Mouse (Mus musculus) midbrain, embryonic 12.5 days (tissue): ENCODE measurements around the gene Gna12. TPM values are rescaled to one million over a fixed set of nuclear protein-coding genes. Genes with fewer than 3 reads are reported as not detected.
A peak's percentile ranks its signal among the peaks of the same experiment; 100 is the strongest.

Experiments used
- ATAC-seq: fragments of 200-750 bp; cut with Nextera tagmentation; 2 replicates; pipeline ENCODE4 v1.8.0; 2017; ENCODE audit warnings: low read depth, moderate TSS enrichment, moderate library complexity; ENCODE audit not compliant: low FRiP score
- H3K27ac ChIP-seq: fragments of 300-500 bp; sonication (generic); replicated peaks from 2 replicates; pipeline ENCODE4 v1.5.1; 2016; ENCODE audit warnings: mild to moderate bottlenecking
- H3K27me3 ChIP-seq: fragments of 300-500 bp; sonication (generic); 2 replicates; pipeline ENCODE4 v1.6.1; 2016; ENCODE audit warnings: mild to moderate bottlenecking
- H3K36me3 ChIP-seq: fragments of 300-500 bp; sonication (generic); 2 replicates; pipeline ENCODE4 v1.6.1; 2016
- H3K4me1 ChIP-seq: fragments of 300-500 bp; sonication (generic); 2 replicates; pipeline ENCODE4 v1.6.1; 2016
- H3K4me2 ChIP-seq: fragments of 300-500 bp; sonication (generic); replicated peaks from 2 replicates; pipeline ENCODE4 v1.6.1; 2016; ENCODE audit warnings: mild to moderate bottlenecking, moderate library complexity
- H3K4me3 ChIP-seq: fragments of 300-500 bp; sonication (generic); 2 replicates; pipeline ENCODE4 v1.5.1; 2016; ENCODE audit warnings: mild to moderate bottlenecking
- H3K9ac ChIP-seq: fragments of 300-500 bp; sonication (generic); replicated peaks from 2 replicates; pipeline ENCODE4 v1.6.1; 2016; ENCODE audit warnings: mild to moderate bottlenecking, moderate library complexity
- H3K9me3 ChIP-seq: fragments of 300-500 bp; sonication (generic); 2 replicates; pipeline ENCODE4 v1.6.1; 2016; ENCODE audit warnings: mild to moderate bottlenecking
- WGBS: fragments of 180-500 bp; shearing (Covaris S2); methylation state at CpG from one replicate; pipeline ENCODE4 v1.1.7; 2016; 5-methylcytosine and 5-hydroxymethylcytosine counted together
- polyA plus RNA-seq: library from polyadenylated mRNA; unstranded; fragments of >200 nt; fragmentation: Nextera tagmentation; extraction: Ambion mirVana; gene quantifications from 2 replicates; pipeline ENCODE4 v1.2.1, GENCODE M21; 2016

The Gna12 gene
- polyA plus RNA-seq, 1 experiment from 2014 or later = 24.4 TPM

GRCm38 (mm10) chr5:140854700-140855099 is 24.5 kb upstream of the Gna12 start:
- H3K27me3 ChIP-seq = no peaks in the 10 kb centered on the region
- ATAC-seq = no peak

GRCm38 (mm10) chr5:140853723-140854122 is 23.5 kb upstream of the Gna12 start:
- Histone ChIP-seq H3K27me3 (no peaks in the 10 kb centered on the region), H3K4me1 (no peaks in the 10 kb centered on the region), H3K27ac (no peak overlapping the region), H3K9me3 (peaks cover 10% of the 10 kb centered on the region; the same call in 1 of the 2 replicates), H3K9ac (no peak overlapping the region), H3K36me3 (no peaks in the 10 kb centered on the region), H3K4me3 (no peak overlapping the region), H3K4me2 (no peak overlapping the region)
- 85% methylated on average over 5 of the region's 5 CpGs for WGBS
- no peak for ATAC-seq

More at GRCm38 (mm10) chr5:140854700-140855099, 24.5 kb upstream of the Gna12 start:
- no peaks in the 10 kb centered on the region for H3K4me1 ChIP-seq
- H3K9me3 ChIP-seq = peaks cover 10% of the 10 kb centered on the region; the same call in 1 of the 2 replicates
- no peak overlapping the region for H3K9ac ChIP-seq
- WGBS = 59% methylated on average over 4 of the region's 4 CpGs
- no peaks in the 10 kb centered on the region for H3K36me3 ChIP-seq
- H3K4me3 ChIP-seq = no peak overlapping the region
- no peak overlapping the region for H3K4me2 ChIP-seq
- no peak overlapping the region for H3K27ac ChIP-seq

- WGBS = 85% methylated on average over 12 of the region's 12 CpGs
- H3K4me3 ChIP-seq = no peak overlapping the region
Observed at GRCm38 (mm10) chr5:140852435-140852996, 22.3 kb upstream of the Gna12 start.

GRCm38 (mm10) chr5:140847300-140847729 is 17.1 kb upstream of the Gna12 start:
- no peak overlapping the region for H3K4me2 ChIP-seq
- H3K9me3 ChIP-seq = peaks cover 10% of the 10 kb centered on the region; the same call in 1 of the 2 replicates
- H3K9ac ChIP-seq = no peak overlapping the region
- no peaks in the 10 kb centered on the region for H3K36me3 ChIP-seq
- whole genome bisulfite sequencing = 17% methylated on average over 5 of the region's 5 CpGs
- no peak overlapping the region; the same call in 1 of the 2 replicates for H3K27ac ChIP-seq
- H3K4me3 ChIP-seq = no peak overlapping the region
- ATAC-seq = peak; percentile 60
- H3K4me1 ChIP-seq = no peaks in the 10 kb centered on the region
- no peaks in the 10 kb centered on the region; the same call in 1 of the 2 replicates for H3K27me3 ChIP-seq

More at GRCm38 (mm10) chr5:140852435-140852996, 22.3 kb upstream of the Gna12 start:
- peaks cover 10% of the 10 kb centered on the region; the same call in 1 of the 2 replicates for H3K9me3 ChIP-seq
- H3K4me2 ChIP-seq = no peak overlapping the region
- no peak overlapping the region for H3K27ac ChIP-seq
- no peak overlapping the region for H3K9ac ChIP-seq
- H3K27me3 ChIP-seq = no peaks in the 10 kb centered on the region
- H3K36me3 ChIP-seq = no peaks in the 10 kb centered on the region
- no peaks in the 10 kb centered on the region for H3K4me1 ChIP-seq
- ATAC-seq = no peak

- Histone ChIP-seq H3K9ac (no peak overlapping the region), H3K4me3 (no peak overlapping the region), H3K27me3 (no peaks in the 10 kb centered on the region; the same call in 1 of the 2 replicates), H3K9me3 (no peaks in the 10 kb centered on the region), H3K36me3 (no peaks in the 10 kb centered on the region), H3K4me2 (no peak overlapping the region), H3K27ac (no peak overlapping the region), H3K4me1 (no peaks in the 10 kb centered on the region)
- 70% methylated on average over 4 of the region's 4 CpGs for WGBS
- no peak for ATAC-seq
Observed at GRCm38 (mm10) chr5:140841942-140842341, 11.7 kb upstream of the Gna12 start.

- Histone ChIP-seq H3K27me3 (no peaks in the 10 kb centered on the region), H3K36me3 (no peaks in the 10 kb centered on the region), H3K4me3 (peak overlapping the region; percentile 27; the same call in 1 of the 2 replicates), H3K9me3 (no peaks in the 10 kb centered on the region), H3K9ac (no peak overlapping the region), H3K4me1 (peaks cover 31% of the 10 kb centered on the region), H3K27ac (no peak overlapping the region), H3K4me2 (peak overlapping the region; percentile 53)
- ATAC-seq = no peak
- 82% methylated on average over 8 of the region's 8 CpGs for WGBS
Observed at GRCm38 (mm10) chr5:140831064-140831431, 817 bp upstream of the Gna12 start.

GRCm38 (mm10) chr5:140829911-140830294 is 328 bp downstream of the Gna12 start:
- H3K27me3 ChIP-seq = no peaks in the 10 kb centered on the region
- H3K4me3 ChIP-seq = peak overlapping the region; percentile 82
- WGBS = under 1% methylated on average over 58 of the region's 58 CpGs
- H3K27ac ChIP-seq = peak overlapping the region; percentile 43; the same call in 1 of the 2 replicates
- H3K9ac ChIP-seq = peak overlapping the region; percentile 83
- peak overlapping the region; percentile 96 for H3K4me2 ChIP-seq
- H3K36me3 ChIP-seq = no peaks in the 10 kb centered on the region
- H3K9me3 ChIP-seq = no peaks in the 10 kb centered on the region
- no peak for ATAC-seq
- H3K4me1 ChIP-seq = peaks cover 31% of the 10 kb centered on the region

GRCm38 (mm10) chr5:140829081-140829910 is 935 bp downstream of the Gna12 start:
- peaks cover 31% of the 10 kb centered on the region for H3K4me1 ChIP-seq
- H3K27ac ChIP-seq = 0 out of 2 replicates have a peak overlapping the region, but pooled peaks have one; percentile 43
- 36% methylated on average over 18 of the region's 18 CpGs for WGBS

GRCm38 (mm10) chr5:140828363-140828762 is 1.9 kb downstream of the Gna12 start:
- H3K27ac ChIP-seq = no peak overlapping the region
- no peak overlapping the region for H3K9ac ChIP-seq
- WGBS = 75% methylated on average over 2 of the region's 2 CpGs
- peak overlapping the region; percentile 96 for H3K4me2 ChIP-seq
- H3K36me3 ChIP-seq = peaks cover 8% of the 10 kb centered on the region
- no peaks in the 10 kb centered on the region for H3K27me3 ChIP-seq
- no peak for ATAC-seq
- no peaks in the 10 kb centered on the region for H3K9me3 ChIP-seq
- 0 out of 2 replicates have a peak overlapping the region, but pooled peaks have one; percentile 2 for H3K4me3 ChIP-seq
- peaks cover 31% of the 10 kb centered on the region for H3K4me1 ChIP-seq

More at GRCm38 (mm10) chr5:140829081-140829910, 935 bp downstream of the Gna12 start:
- Histone ChIP-seq H3K9me3 (no peaks in the 10 kb centered on the region), H3K9ac (peak overlapping the region; percentile 83), H3K27me3 (no peaks in the 10 kb centered on the region), H3K4me2 (peak overlapping the region; percentile 96), H3K36me3 (peaks cover 4% of the 10 kb centered on the region), H3K4me3 (peak overlapping the region; percentile 82)
- no peak for ATAC-seq

GRCm38 (mm10) chr5:140827896-140828295 is 2.3 kb downstream of the Gna12 start:
- no peak overlapping the region for H3K27ac ChIP-seq
- no peak overlapping the region for H3K9ac ChIP-seq
- peaks cover 8% of the 10 kb centered on the region for H3K36me3 ChIP-seq
- 84% methylated on average over 8 of the region's 8 CpGs for WGBS
- no peak for ATAC-seq
- H3K4me2 ChIP-seq = peak overlapping the region; percentile 96
- H3K4me3 ChIP-seq = no peak overlapping the region
- H3K4me1 ChIP-seq = peaks cover 31% of the 10 kb centered on the region
- no peaks in the 10 kb centered on the region for H3K9me3 ChIP-seq
- H3K27me3 ChIP-seq = no peaks in the 10 kb centered on the region

- no peaks in the 10 kb centered on the region for H3K9me3 ChIP-seq
- H3K36me3 ChIP-seq = peaks cover 8% of the 10 kb centered on the region
- peaks cover 31% of the 10 kb centered on the region for H3K4me1 ChIP-seq
- H3K27ac ChIP-seq = no peak overlapping the region
- H3K9ac ChIP-seq = no peak overlapping the region
- H3K4me2 ChIP-seq = peak overlapping the region; percentile 19
- ATAC-seq = no peak
- WGBS = 58% methylated on average over 2 of the region's 2 CpGs
- H3K27me3 ChIP-seq = no peaks in the 10 kb centered on the region
- H3K4me3 ChIP-seq = no peak overlapping the region
Observed at GRCm38 (mm10) chr5:140827413-140827812, 2.8 kb downstream of the Gna12 start.

GRCm38 (mm10) chr5:140826796-140827195 is 3.4 kb downstream of the Gna12 start:
- H3K9me3 ChIP-seq = no peaks in the 10 kb centered on the region
- H3K27me3 ChIP-seq = no peaks in the 10 kb centered on the region
- 26% methylated on average over 1 of the region's 1 CpGs for WGBS
- peak overlapping the region; percentile 46 for H3K9ac ChIP-seq
- no peak overlapping the region for H3K4me3 ChIP-seq
- peaks cover 8% of the 10 kb centered on the region for H3K36me3 ChIP-seq
- no peak for ATAC-seq
- H3K4me2 ChIP-seq = 0 out of 2 replicates have a peak overlapping the region, but pooled peaks have one; percentile 7
- H3K4me1 ChIP-seq = peaks cover 31% of the 10 kb centered on the region
- peak overlapping the region; percentile 52 for H3K27ac ChIP-seq
